Mouse (Mus musculus): Measurements from ENCODE around the gene Gatad2b.
"Not testable (repeated sequence)": the region's sequence is repeated elsewhere in the genome, so short reads cannot be mapped to it uniquely, and the experiment has no call there.

The Gatad2b gene

DNA sequence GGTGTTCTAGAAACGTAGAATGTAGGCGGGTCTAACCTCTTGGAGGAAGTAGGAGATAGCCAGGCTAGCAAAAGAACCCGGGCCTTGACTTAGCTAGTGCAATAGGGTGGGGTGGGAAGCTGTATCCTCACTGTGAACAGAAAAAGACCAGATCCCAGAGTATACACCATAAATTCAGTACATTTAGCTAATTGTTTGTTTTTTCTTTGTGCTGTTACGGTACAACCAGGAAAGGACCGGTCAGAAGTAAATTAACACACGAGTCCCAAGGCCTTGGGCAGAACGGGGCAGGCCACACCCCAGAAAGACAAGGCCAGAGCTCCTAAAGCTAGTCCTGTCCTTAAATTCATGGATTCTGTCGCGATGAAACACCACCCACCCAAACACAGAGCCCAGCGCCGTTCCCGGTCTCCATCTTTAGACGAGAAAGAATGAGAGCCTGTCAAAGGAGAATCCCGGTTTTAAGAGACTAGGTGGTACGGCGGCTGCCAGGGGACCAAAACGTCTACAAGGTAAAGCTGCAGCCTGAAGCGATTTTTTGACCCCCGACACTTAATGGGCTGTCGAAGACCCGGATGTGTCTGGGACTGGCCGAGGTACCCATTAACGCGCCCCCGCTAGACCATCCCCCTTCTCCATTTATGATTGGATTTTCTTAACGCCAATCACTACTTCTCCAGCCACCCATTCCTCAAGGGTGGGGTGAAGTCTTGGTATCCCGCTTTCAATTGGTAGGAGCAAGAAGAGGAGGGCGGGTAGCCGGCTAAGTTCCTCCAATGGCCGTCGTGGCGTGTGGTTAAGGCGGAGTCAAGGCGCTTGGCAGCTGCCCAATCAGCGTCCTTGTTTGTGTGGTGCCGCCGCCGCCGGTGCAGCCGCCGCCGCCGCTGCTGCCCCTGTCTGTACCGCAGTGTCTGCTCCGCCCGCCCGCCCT lies at the start of gene Gatad2b:
TSS of gene Gatad2b (plus strand) at position 834 of the 931 bp plus-strand sequence.
- DNase-seq, result peak; percentile 99

DNA sequence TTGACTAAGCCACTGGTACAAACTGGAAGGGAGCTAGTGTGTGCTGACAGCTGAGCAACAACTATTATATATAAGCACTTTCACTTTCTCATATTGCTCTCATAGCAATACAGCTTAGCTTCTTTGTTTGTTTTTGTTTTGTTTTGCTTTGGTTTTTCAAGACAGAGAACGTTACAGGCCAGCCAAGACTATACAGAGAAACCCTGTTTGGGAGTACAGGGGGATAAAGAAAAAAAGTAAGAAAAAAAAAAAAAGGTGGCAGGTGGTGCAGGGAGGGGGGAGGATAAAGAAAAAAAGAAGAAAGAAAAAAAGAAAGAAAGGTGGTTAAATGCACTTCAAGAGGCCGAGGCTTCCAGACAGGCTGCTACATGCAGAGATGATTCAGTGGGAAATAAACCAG lies 47.6 kb upstream of the Gatad2b start:
- no peak for DNase-seq

DNA sequence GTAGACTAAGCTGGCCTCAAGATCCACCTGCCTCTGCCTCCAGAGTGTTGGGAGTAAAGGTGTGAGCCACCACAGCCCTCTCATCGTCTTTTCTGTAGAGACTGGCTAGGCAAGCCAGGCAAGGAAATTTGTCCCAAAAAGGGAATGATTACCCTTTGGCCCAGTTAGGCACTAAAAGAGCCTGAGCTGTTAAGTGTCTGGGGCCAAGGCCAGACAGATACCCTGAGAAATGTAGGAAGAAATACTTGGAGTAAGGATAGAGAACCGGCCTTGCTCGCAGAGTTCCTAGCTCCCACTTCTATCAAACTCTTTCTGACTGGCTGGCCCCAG lies 45.4 kb upstream of the Gatad2b start:
- no peak for DNase-seq

DNA sequence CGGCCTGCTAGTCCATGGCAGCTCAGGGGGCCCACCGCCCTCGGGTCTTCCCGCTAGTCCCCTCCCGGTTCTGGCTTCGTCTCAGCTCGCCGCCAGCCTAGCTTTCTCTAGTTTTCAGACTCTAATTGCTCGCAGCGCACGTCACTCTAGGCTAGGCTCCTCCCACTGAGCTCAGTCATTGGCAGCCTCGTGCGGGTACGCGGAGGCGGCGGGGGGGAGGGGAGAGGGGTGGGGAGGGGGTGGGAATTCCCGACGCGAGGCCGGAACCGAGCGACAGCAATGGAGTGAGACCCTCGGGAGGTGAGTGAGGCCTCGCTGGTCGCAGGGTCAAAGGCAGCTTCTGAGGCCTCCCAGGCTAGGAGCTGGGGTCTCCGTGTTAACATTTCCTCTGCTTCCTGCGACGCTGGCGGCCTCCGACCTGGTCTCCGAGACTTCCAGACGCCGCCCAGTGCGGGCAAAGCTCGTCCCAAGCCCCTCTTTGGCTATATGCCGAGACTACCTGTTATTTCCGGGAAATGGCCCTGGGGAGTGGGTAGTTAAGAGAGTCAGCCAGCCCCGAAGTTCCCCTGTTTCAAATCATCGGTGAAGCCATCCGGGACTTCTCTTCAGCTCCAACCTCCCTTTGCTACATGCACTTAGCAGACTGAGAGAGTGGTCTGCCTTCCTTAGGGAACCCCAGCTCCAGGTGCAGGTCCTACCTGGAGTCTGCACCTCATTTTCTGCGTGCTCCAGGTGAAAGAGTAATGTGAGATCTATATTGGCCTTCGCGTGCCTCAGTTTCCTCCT lies 44.8 kb upstream of the Gatad2b start, which contains the start of gene Slc39a1:
TSS of gene Slc39a1 (plus strand) at position 213 of the 786 bp plus-strand sequence.
- DNase-seq, result peak; percentile 96

DNA sequence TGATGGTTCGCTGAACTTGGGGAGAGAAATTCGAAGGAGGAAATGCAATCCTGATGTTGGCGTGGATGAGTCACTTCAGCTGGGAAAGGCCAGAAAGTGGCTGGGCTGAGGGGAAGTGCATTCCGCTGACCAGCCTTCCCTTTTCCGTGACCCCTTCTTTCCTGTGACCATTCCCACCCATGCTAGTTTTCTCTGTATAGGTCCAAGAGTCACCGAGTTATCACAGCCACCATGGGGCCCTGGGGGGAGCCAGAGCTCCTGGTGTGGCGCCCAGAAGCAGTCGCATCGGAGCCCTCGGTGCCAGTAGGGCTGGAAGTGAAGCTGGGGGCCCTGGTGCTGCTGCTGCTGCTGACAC lies 44.3 kb upstream of the Gatad2b start:
- peak; percentile 49 to 60 for DNase-seq

DNA sequence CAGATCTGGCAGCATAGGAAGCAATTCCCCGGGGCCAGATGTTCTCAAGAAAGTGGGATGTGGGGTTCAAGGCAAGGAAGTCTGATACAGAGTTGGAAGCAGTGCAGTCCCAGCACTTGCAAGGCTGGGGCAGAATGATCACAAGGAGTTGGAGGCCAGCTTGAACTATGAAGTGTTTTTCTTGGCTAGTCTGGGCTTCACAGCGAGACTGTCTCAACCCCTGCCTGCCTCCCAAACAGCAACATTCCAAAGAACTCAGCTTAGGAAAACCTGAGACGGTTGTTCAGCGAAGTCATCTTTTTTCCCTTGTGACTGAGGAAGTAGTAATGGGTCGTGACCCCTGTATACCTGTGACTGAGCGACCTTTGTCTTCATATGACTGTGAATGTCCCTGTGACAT lies 42.2 kb upstream of the Gatad2b start:
- no peak for DNase-seq

DNA sequence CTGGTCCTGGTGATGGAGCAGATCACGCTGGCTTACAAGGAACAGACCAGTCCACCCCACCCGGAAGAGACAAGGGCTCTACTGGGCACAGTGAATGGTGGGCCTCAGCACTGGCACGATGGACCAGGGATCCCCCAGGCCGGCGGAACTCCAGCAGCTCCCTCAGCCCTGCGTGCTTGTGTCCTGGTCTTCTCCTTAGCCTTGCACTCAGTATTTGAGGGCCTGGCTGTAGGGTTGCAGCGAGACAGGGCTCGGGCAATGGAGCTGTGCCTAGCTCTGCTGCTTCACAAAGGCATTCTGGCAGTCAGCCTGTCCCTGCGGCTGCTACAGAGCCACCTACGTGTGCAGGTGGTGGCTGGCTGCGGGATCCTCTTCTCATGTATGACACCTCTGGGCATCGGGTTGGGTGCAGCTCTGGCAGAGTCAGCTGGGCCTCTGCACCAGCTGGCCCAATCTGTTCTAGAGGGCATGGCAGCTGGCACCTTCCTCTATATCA lies 41.2 kb upstream of the Gatad2b start:
- not testable (repeated sequence) for DNase-seq

DNA sequence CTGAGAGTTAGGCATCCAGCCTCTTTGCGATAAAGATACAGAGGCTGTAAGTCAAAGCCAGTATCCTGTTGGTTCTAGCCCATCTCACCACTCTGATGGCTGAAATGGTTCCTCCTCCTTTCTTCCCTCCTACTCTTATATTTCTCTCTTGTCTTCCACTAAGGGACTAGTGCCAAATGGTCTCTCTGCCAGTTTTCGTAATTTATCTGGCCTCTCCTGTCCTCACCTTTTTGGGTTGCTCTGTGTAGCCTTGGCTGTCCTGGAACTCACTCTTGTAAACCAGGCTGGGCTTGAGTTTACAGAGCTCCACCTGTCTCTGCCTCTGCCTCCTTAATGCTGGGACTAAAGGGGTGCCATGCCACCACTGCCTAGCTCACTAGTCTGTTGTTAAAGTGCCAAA lies 40.3 kb upstream of the Gatad2b start:
- not testable (repeated sequence) for DNase-seq

DNA sequence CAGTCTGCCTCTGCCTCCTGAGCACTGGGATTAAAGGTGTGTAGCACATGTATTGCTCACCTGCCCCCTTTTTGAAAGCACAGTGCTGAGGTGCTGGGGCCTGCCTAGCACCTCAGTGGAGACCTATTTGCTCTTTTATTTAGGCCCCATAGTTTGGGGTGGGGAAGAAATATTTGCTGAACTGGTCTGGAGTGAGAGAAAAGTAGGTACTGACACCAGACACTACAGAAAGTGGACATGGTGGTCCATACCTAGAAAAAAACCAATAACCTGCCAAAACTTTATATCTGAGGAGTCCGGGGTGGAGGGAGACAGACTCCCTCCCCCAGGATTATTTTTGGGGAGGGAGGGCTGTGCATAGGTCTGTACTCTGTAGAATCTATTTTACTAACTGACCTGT lies 39.8 kb upstream of the Gatad2b start:
- DNase-seq, result not testable (repeated sequence)

DNA sequence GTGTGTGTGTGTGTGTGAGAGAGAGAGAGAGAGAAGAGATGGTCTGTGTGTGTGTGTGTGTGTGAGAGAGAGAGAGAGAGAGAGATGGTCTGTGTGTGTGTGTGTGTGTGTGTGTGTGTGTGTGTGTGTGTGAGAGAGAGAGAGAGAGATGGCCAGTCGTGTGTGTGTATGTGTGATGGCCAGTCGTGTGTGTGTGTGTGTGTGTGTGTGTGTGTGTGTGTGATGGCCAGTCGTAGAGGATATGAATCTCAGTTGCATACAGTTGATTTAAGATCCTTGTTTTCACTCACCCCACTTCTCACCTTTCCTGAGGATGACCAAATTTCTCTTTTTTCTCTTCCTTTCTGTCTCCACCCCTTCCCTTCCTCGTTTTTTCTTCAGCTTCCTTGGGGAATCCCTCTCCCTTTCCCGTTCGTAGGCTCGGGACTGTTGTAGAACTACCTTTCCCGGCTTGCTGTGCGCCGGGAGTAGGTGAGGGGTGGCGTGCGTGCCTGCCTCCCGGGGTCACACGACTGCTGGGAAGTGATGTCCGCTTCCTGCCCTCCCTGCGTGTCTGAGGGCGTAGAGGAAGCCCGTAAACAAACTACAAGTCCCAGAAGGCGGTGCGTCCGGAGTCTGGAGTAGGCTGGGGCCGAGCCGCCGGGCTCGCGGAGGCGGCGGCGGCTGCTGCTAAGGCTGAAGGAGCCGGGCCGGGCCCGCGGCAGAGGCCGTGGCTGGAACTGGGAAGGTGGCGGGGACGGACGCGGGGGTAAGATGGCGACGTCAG lies 39.1 kb upstream of the Gatad2b start, which contains the start of gene Crtc2:
TSS of gene Crtc2 (plus strand) at position 511 of the 766 bp plus-strand sequence.
- DNase-seq, result peak; percentile 98

DNA sequence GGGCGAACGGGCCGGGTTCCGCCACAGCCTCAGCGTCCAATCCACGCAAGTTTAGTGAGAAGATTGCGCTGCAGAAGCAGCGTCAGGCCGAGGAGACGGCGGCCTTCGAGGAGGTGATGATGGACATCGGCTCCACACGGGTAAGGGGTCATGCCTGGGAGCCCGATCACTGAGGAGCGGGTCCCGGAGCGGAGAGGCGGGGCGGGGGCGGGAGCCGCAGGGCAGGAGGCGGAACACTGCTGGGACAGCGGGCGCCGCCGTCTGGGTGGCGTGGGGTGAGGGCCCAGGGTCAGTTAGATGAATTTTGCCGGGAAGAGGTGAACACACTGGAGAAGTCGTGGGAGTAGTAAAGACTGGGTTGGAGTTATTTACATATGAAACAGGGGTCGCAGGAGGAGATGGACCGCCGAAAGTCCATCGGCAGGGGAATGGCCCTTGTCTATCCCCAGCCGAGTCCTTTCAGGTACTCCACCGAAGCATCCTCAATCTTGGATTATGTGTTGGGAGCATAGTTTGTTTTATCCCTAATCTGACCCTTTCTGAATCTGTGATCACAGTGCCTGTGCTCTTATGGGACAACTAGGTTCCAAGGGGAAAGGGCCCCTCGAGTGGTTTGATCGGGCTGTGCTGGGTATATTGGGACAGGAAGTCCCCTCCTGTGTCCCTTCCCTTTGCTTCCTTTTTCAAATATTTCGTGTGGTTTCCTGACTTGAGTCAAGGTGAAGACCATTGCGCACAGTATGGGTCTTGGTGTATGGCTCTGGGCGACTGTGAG lies 38.4 kb upstream of the Gatad2b start:
- no peak for DNase-seq

DNA sequence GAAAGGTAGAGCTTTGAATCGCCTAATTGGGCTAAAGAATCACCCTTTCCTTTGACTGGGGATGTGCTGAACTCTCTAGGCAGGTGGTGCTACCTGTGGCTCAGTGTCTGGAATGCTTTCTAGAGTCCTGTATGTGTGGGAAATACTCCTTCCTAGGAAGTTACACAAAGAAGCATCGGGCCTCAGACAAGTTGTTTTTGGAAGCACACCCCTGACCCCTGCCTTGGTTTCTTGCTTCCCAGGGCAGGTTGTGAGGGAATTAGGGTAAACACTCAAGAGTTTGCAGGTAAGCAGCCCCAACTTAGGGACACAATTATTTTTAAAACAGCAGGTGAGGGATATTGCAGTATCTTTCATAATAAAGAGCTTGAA lies 37.8 kb upstream of the Gatad2b start:
- DNase-seq, result no peak

DNA sequence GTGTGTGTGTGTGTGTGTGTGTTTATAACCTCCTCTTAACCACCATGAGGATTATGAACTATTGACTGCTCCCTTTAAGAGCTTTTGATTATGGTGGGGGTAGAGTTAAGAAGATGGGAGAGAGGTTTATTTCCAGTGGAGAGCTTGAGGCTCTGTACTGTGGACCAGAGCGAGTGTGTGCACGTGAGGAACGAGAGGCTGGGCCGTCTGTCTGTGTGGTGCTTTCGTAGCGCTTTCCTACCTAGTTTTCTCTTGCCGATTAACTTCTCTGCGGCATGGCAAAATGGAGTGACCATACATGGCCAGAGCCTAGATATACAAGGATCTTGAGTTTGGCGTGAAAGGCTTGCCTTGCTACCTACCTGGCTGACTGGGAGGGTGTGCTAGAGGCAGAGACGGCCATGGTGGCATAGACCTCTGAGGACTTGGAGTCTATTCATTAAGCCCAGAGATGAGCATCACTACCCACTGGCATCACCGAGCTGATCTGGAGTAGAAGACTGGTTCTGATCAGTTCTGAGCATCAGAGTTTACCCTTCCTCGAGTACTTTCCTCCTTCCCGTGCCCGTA lies 37.1 kb upstream of the Gatad2b start:
- DNase-seq, result no peak

DNA sequence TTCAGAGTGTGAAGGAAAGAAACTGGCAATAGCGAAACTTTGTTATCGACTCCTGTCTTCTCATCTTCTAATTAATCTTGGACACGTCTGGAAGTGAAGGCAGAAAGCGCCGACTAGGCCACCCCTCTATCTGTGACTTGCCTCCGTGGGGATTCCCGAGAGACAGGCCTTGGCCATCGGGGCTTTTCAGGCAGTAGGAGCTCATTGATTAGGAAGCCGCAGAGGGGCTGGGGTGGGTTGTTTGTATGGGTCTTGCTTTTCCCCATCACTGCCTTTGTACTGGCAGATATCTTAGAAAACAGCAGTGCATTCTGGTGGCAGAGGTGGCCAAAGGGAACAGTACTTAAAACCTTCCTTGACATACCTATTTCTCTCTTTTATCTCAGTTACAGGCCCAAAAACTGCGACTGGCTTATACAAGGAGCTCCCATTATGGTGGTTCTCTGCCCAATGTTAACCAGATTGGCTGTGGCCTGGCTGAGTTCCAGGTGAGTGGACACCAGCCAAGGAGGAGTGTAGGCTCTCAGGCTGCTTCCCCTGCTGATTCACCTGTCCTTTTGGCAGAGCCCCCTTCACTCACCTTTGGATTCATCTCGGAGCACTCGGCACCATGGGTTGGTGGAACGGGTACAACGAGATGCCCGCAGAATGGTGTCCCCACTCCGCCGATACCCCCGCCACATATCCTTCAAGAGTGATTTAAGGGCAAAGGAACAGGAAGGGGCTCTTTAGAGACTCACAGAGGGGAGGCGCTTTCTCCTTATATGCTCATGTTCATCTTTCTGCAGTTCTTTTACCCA lies 36.0 kb upstream of the Gatad2b start:
- DNase-seq, result no peak

DNA sequence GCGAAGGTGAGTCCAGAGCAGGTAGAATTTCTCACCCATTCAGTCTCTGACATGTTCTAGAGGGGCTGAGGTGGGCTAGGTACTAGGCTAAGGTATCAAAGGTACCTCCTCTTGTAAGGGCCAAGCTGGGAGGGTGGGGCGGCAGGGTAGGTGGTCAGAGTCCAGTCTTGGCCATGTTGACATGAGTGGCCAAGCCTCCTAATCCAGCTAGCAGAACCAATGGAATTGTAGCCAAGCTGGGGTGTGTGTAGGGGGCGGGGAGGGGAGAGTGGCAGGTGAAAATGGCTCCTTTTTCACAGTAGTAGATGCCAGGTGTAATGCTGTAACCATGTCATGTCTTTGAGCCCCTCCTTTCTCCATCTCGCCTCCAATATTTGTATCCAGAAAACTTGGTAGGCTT lies 34.5 kb upstream of the Gatad2b start:
- DNase-seq, result no peak

DNA sequence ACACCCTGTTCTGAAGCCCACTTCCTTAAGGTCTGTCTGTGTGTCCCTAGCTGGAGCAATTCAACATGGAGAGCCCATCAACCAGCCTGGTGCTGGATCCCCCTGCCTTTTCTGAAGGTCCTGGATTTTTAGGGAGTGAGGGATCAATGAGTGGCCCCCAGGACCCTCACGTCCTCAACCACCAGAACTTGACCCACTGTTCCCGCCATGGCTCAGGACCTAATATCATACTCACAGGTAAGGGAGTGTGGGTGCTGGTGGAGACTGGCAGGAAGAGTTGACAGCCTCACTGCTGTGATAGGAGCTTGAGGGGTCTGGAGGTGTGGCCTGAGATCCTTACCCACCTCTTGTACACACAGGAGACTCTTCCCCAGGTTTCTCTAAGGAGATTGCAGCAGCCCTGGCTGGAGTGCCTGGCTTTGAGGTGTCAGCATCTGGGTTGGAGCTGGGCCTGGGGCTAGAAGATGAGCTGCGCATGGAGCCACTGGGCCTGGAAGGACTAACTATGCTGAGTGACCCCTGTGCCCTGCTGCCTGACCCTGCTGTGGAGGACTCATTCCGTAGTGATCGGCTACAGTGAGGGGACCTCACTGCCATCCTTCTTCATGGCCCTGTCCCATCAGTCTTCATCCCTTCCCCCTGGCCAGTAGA lies 29.7 kb upstream of the Gatad2b start:
- no peak for DNase-seq

DNA sequence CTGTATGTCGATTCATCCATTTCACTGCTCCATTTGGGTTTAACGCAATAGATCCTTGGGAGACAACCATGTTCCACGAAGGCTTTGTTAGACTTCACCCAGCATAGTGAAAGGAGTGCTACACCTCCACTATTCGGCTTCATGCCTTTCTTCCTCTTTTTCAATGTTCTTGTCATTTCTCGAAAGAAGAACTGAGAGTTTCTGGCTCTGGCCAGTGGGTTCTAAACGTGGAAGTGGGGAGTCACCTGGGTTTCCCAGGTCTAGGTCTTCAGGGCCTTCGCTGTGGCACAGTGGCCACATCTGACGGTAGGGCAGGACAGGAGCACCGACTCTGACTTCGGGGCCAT lies 28.3 kb upstream of the Gatad2b start:
- DNase-seq, result no peak

DNA sequence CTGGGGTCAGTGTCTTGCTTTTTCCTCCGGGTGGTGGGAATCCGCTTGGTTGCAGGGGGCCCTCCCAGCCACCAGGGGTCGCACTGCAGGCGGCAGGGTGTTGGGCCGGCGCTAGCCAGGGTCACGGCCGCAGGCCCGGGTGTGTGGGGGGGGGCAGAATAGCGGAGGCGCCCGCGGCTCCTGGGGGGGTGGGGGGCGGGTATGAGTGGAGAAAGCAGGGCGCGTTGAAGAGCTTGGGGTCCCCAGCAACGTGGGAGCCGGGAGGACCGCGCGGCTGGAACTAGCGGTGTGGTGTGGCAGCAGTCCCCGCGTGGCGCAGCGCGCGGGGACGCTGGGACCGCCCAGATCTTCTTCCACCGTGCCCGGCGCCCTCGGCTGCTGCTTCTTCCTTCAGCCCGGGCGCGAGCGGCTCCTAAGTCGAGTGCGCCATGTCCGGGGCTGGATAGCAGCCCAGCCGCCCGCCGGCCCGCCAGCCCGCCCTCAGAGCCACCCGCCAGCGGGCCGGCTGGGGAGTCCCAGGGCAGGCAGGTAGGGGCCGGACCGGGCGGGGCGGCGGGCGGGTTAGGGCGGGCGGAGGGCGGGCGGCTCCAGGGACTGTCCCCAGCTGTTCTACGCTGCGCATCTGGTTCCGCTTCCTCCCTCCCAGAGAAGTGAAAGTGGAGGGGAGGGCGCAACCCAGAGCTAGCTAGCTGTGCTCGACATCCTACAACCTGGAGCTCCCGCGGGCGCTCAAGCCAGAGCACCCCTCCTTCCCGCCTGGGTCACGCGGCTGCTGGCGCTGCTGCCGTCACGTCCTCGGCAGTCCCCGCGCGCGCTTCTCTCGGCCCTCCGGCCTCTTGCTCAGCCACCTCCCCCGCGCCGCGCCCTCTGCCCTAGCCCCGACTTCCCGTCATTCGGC lies 27.7 kb upstream of the Gatad2b start, which contains the start of gene Dennd4b:
TSS of gene Dennd4b (plus strand) at position 152 of the 898 bp plus-strand sequence.
- peak; percentile 92 to 93 for DNase-seq

Data from lung, adult 18-20 months (tissue).